Mouse (Mus musculus) forebrain, embryonic 16.5 days (tissue): Measurements from ENCODE around the gene Ralgps2. TPM values are rescaled to one million over a fixed set of nuclear protein-coding genes. Genes with fewer than 3 reads are reported as not detected.

Source experiments
- ATAC-seq: fragments of 200-750 bp; cut with Nextera tagmentation; 2 replicates; pipeline ENCODE4 v1.8.0; 2017; ENCODE audit warnings: mild to moderate bottlenecking, moderate library complexity
- H3K27ac ChIP-seq: fragments of 300-500 bp; sonication (generic); 2 replicates; pipeline ENCODE4 v1.5.1; 2014; ENCODE audit warnings: low read length, control low read depth
- H3K27me3 ChIP-seq: fragments of 300-500 bp; sonication (generic); replicated peaks from 2 replicates; pipeline ENCODE4 v1.6.1; 2014; ENCODE audit warnings: low read length; ENCODE audit not compliant: control insufficient read depth, insufficient read depth
- H3K36me3 ChIP-seq: fragments of 300-500 bp; sonication (generic); 2 replicates; pipeline ENCODE4 v1.6.1; 2014; ENCODE audit not compliant: control insufficient read depth, insufficient read depth
- H3K4me1 ChIP-seq: fragments of 300-500 bp; sonication (generic); replicated peaks from 2 replicates; pipeline ENCODE4 v1.6.1; 2014; ENCODE audit warnings: low read length; ENCODE audit not compliant: control insufficient read depth, insufficient read depth
- H3K4me2 ChIP-seq: fragments of 300-500 bp; sonication (generic); 2 replicates; pipeline ENCODE4 v1.6.1; 2014; ENCODE audit warnings: mild to moderate bottlenecking, low read length, control low read depth
- H3K4me3 ChIP-seq: fragments of 300-500 bp; sonication (generic); replicated peaks from 2 replicates; pipeline ENCODE4 v1.5.1; 2014; ENCODE audit warnings: mild to moderate bottlenecking, low read length, control low read depth
- H3K9ac ChIP-seq: fragments of 300-500 bp; sonication (generic); replicated peaks from 2 replicates; pipeline ENCODE4 v1.6.1; 2014; ENCODE audit warnings: low read depth, low read length, control low read depth
- H3K9me3 ChIP-seq: fragments of 300-500 bp; sonication (generic); 2 replicates; pipeline ENCODE4 v1.6.1; 2016; ENCODE audit warnings: low read length; ENCODE audit not compliant: control insufficient read depth
- WGBS: fragments of 180-500 bp; shearing (Covaris S2); extraction: QIAGEN DNeasy Blood & Tissue Kit; methylation state at CpG from one replicate; pipeline ENCODE4 v1.1.7; 2014; 5-methylcytosine and 5-hydroxymethylcytosine counted together
- polyA plus RNA-seq: library from polyadenylated mRNA; unstranded; fragments of >200 nt; fragmentation: Nextera tagmentation; extraction: Ambion mirVana; gene quantifications from 2 replicates; pipeline ENCODE4 v1.2.1, GENCODE M21; 2015

Gene Ralgps2
- polyA plus RNA-seq, 1 experiment from 2014 or later, result 135 TPM

DNA sequence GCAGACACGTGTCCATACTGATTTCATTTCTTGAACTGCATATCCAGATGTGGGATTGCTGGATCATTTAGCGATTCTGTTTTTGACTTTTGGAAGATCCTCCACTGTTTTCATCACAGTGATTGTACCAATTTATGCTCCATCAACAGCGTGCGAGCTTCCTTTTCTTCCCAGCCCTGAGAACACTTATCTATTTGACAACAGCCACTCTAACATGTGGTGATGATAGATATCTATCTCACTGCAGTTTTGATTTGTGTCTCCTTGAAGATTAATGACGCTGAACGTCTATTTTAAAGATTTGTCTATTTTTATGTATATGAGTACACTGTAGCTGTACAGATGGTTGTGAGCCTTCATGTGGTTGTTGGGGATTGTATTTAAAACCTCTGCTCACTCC is 34.4 kb upstream of the Ralgps2 start:
- no peak overlapping the region for H3K4me2 ChIP-seq
- H3K27me3 ChIP-seq, result no peaks in the 10 kb centered on the region
- no peak overlapping the region for H3K4me3 ChIP-seq
- no peak for ATAC-seq
- H3K36me3 ChIP-seq, result no peaks in the 10 kb centered on the region
- H3K27ac ChIP-seq, result no peak overlapping the region
- 84% methylated on average over 6 of the region's 6 CpGs for WGBS
- H3K4me1 ChIP-seq, result no peaks in the 10 kb centered on the region
- H3K9ac ChIP-seq, result no peak overlapping the region
- H3K9me3 ChIP-seq, result no peaks in the 10 kb centered on the region

DNA sequence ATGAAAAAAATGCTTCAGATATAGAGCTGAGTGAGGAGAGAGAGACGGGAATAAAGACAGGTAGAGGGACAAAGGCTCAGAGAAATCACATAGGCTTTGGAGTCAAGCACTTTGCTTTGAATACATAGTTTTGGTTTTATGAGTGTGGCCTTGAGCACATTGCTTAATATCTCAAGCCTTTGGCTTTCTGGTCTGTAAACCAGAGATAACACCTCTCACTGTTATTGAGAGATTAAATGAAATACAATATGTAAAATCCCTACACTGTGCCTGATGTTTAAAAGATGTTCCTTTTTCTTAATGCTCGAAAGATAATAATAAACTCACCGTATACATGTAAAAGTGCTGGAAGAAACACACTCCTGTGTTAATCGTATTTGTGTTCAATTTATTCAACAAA is 33.0 kb upstream of the Ralgps2 start:
- no peak overlapping the region for H3K27ac ChIP-seq
- no peaks in the 10 kb centered on the region for H3K27me3 ChIP-seq
- no peaks in the 10 kb centered on the region for H3K4me1 ChIP-seq
- H3K9me3 ChIP-seq, result no peaks in the 10 kb centered on the region
- no peak overlapping the region for H3K9ac ChIP-seq
- H3K36me3 ChIP-seq, result no peaks in the 10 kb centered on the region
- ATAC-seq, result no peak
- no peak overlapping the region for H3K4me2 ChIP-seq
- H3K4me3 ChIP-seq, result no peak overlapping the region
- 92% methylated on average over 4 of the region's 4 CpGs for WGBS

DNA sequence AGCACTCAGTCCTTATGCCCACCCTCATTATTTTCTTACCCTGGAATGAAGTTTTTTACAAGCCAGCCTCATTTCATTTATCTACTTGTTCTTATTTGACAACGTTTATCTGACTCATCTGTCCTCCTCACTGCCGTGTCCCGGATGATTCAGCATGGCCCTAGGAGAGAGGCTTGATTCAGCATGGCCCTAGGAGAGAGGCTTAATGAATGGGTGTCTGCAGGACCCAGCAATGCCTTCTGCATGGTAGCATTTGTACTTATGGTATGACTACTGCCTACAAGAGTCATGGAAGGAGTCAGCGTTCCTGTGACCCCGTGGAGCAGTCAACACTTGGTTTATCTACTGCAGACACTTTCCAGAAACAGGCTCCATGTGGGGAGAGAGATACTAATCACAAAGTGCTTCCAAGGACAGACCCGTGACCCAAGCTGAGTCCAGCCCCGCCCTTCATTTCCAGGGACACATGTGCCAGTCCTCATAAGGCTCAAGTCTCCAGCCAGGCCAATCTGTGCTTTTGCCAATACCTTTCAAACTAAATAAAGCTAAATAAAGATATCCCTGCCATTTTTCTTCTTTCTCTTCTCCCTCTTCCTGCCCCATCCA is 31.9 kb upstream of the Ralgps2 start:
- H3K27ac ChIP-seq, result no peak overlapping the region

DNA sequence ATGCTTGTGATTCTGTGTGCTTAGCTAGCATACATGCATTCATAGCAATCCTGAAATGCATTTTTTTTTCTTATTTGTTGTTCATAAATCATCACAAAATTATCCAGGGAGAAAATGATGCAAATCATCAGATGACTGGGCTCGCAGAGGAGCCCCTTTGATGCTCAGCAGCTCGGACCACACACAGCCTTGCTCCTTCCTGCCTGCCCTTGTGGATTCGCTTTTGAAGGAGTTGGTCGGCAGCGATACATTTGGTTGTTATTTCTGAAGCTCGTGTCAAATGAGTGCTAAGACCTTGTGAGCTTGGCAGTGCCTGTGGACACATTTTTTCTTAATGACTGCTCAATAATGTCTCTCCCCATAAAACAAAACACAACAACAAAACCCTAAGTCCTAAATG is 31.2 kb upstream of the Ralgps2 start:
- Histone ChIP-seq H3K27me3 (no peaks in the 10 kb centered on the region), H3K36me3 (no peaks in the 10 kb centered on the region), H3K4me3 (no peak overlapping the region), H3K4me2 (no peak overlapping the region), H3K27ac (no peak overlapping the region), H3K9ac (no peak overlapping the region), H3K9me3 (no peaks in the 10 kb centered on the region), H3K4me1 (no peaks in the 10 kb centered on the region)
- no peak for ATAC-seq
- 70% methylated on average over 6 of the region's 6 CpGs for WGBS

More for the DNA sequence above, 31.9 kb upstream of the Ralgps2 start:
- Histone ChIP-seq H3K36me3 (no peaks in the 10 kb centered on the region), H3K9me3 (no peaks in the 10 kb centered on the region), H3K4me2 (no peak overlapping the region), H3K27me3 (no peaks in the 10 kb centered on the region), H3K9ac (no peak overlapping the region), H3K4me3 (no peak overlapping the region), H3K4me1 (no peaks in the 10 kb centered on the region)
- no peak for ATAC-seq
- 90% methylated on average over 7 of the region's 7 CpGs for WGBS

DNA sequence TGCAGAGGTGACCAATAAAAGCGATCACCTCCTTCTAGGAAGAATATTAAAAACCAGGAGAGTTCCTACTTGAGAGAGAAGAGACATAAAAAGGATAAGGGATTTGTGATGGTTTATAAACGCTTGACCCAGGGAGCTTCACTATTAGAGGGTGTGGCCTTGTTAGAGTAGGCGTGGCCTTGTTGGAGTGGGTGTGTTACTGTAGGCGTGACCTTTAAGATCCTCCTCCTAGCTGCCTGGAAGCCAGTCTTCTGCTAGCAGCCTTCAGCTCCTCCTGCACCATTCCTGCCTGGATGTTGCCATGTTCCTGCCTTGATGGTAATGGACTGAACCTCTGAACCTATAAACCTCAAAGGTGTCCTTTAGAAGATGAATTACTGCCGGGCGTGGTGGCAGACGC is 28.7 kb upstream of the Ralgps2 start:
- Histone ChIP-seq H3K4me3 (no peak overlapping the region), H3K9ac (no peak overlapping the region), H3K27ac (no peak overlapping the region), H3K27me3 (no peaks in the 10 kb centered on the region), H3K36me3 (no peaks in the 10 kb centered on the region), H3K9me3 (no peaks in the 10 kb centered on the region), H3K4me2 (no peak overlapping the region), H3K4me1 (peaks cover 6% of the 10 kb centered on the region)
- WGBS, result 80% methylated on average over 7 of the region's 7 CpGs
- ATAC-seq, result no peak

DNA sequence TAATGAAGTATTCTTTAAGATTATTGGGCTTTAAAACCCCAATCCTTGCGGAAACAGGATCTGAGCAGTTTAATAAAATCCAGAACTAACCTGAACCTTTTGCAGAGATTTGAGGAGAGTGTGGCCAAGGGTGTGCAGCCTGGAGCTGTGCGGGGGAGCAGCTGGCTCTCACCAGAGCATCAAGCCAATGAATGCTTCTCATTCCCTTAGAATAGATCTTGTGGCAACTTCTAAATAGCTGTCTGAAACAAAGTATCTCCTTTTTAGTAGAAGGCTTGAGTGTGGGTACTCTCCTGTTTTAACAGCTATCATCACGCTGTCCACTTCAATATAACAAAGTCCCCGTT is 25.1 kb upstream of the Ralgps2 start:
- Histone ChIP-seq H3K27ac (no peak overlapping the region), H3K4me1 (peaks cover 9% of the 10 kb centered on the region), H3K9ac (no peak overlapping the region), H3K4me2 (no peak overlapping the region), H3K9me3 (no peaks in the 10 kb centered on the region), H3K27me3 (no peaks in the 10 kb centered on the region), H3K36me3 (no peaks in the 10 kb centered on the region), H3K4me3 (no peak overlapping the region)
- 78% methylated on average over 4 of the region's 4 CpGs for WGBS
- ATAC-seq, result no peak

DNA sequence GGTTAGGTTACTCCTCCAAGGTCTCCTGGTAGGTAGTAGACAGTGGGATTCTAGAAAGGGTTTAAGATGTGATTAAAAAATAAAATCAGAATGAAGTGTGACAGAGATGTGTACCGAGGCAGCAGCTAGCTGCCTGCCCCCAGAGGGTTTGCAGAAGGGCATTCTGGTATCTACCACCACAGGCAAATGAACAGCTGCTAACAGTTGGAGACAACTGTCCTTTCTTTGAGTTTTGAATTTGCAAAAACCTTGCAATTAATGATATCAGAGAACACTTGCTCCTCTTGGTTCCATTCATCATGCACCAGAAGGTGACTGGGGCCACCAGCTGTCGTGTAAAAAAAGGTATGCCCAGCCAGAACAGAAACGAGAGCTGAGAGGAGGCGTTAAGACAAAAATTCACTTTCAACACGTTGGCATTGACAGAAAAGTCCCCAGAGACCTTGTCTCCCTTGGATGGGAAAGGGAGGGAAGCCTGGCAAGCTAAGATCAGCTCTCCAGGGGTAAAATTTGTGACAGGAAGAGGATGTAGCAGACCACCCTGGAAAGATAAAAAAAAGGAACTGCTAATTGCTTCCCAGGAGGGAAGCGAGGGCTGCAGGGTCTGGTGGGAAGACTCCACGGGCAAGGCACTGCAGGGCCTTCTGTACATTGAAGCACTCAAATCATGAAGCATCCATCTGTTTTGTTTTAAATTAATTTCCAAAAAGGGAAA is 24.6 kb upstream of the Ralgps2 start:
- 29% methylated on average over 7 of the region's 7 CpGs for WGBS

DNA sequence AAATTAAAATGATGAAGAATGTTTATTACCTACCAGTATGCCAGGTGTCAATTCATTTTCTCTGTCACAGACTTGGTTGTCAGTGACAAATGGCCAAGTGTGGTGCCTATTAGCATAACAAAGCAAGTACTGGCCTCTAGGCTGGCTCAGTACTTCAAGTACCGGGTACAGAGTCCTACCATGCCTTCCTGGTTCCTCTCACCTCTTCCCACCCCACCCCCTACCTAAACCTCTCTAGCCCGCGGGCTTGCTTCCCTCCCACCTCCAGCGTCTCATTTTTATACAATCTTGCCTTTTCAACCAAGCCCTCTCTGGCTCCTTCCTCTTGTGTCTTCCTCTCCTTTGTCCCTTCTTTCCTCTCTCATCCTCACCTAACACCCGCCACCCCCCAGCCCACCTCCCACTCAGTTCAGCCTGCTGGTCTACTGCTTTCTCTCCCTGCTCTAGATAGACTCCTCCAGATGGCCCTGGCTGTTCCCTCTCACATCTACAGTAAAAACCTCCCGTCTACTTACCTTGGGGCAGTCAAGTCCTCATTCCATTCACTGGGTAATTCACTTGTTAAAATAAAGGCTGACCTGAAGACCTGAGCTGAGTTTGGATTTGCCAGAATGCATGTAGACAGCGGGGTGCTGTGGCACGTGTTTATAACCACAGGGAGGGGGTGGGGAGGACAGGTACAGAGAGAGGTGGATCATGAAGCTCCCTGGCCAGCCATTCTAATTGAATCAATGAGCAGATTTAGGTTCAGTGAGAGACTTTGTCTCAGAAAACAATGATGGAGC is 22.2 kb upstream of the Ralgps2 start:
- 47% methylated on average over 8 of the region's 8 CpGs for WGBS
- ATAC-seq, result no peak
- H3K27me3 ChIP-seq, result no peaks in the 10 kb centered on the region
- H3K36me3 ChIP-seq, result no peaks in the 10 kb centered on the region
- H3K9ac ChIP-seq, result no peak overlapping the region
- H3K4me1 ChIP-seq, result peaks cover 9% of the 10 kb centered on the region
- H3K27ac ChIP-seq, result no peak overlapping the region
- H3K4me3 ChIP-seq, result no peak overlapping the region
- H3K4me2 ChIP-seq, result no peak overlapping the region
- no peaks in the 10 kb centered on the region for H3K9me3 ChIP-seq

More for the DNA sequence above, 24.6 kb upstream of the Ralgps2 start:
- peaks cover 9% of the 10 kb centered on the region for H3K4me1 ChIP-seq
- H3K27ac ChIP-seq, result peak overlapping the region; percentile 50
- no peaks in the 10 kb centered on the region for H3K9me3 ChIP-seq
- H3K9ac ChIP-seq, result no peak overlapping the region
- H3K36me3 ChIP-seq, result no peaks in the 10 kb centered on the region
- no peak overlapping the region for H3K4me2 ChIP-seq
- no peak for ATAC-seq
- no peak overlapping the region for H3K4me3 ChIP-seq
- no peaks in the 10 kb centered on the region for H3K27me3 ChIP-seq

DNA sequence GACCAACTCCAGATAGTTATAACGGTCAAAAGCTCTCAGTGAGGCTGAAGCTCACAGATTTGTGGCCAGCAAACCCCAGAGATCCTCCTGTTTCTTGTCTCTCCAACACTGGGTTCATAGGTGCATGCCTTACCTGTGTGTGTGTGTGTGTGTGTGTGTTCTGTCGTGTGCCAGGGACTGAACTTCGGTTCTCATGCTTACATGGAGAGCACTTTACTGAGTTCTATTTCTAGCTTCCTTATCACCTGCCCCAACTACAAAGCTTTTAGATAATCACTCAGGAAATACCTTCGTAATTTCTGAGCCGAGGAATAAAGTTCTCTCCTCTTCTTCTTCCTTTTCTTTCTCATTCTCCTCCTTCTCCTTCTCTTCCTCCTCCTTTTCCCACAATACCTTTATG is 19.6 kb upstream of the Ralgps2 start:
- ATAC-seq, result no peak
- Histone ChIP-seq H3K9me3 (no peaks in the 10 kb centered on the region), H3K27ac (no peak overlapping the region), H3K9ac (no peak overlapping the region), H3K36me3 (no peaks in the 10 kb centered on the region), H3K4me3 (no peak overlapping the region), H3K27me3 (no peaks in the 10 kb centered on the region), H3K4me1 (peaks cover 6% of the 10 kb centered on the region), H3K4me2 (no peak overlapping the region)
- 94% methylated on average over 5 of the region's 5 CpGs for WGBS
